Comparison of ENCODE assay signal across 13 mouse cellular contexts in genomic region chr16:84919087-84919486, GRCm38 (mm10).
DNase-seq lines count a peak whose midpoint lies in the region; ATAC-seq lines count a peak whose summit lies in the region.
"Had no signal": no experiment of that assay in that cellular context is flagged by ENCODE, and none has a peak within 500 bp of the region (broad histone marks: within the 10 kb centered on the region; RNA-seq: fewer than 3 reads in every experiment).

No protein-coding gene starts in this region.

- no peaks in the 10 kb centered on the region for H3K9me3 ChIP-seq in kidney, embryonic 14.5 days (ENCODE audit: control insufficient read depth, low read length)
- H3K9me3 ChIP-seq in limb, embryonic 10.5 days (replicated peaks): no peaks in the 10 kb centered on the region
- H3K9me3 ChIP-seq: megakaryocyte, embryonic 14.5 days; neural tube, embryonic 12.5 days had no signal

- no peaks in the 10 kb centered on the region for H3K36me3 ChIP-seq in kidney, embryonic 14.5 days (ENCODE audit: control insufficient read depth, insufficient read depth, low read length)
- H3K36me3 ChIP-seq in limb, embryonic 10.5 days: no peaks in the 10 kb centered on the region
- H3K36me3 ChIP-seq: neural tube, embryonic 12.5 days had no signal

- peaks cover 14% of the 10 kb centered on the region for H3K4me1 ChIP-seq in kidney, embryonic 14.5 days (ENCODE audit: control insufficient read depth, insufficient read depth, low read length)
- H3K4me1 ChIP-seq in limb, embryonic 10.5 days: peaks cover 17% of the 10 kb centered on the region
- H3K4me1 ChIP-seq: megakaryocyte, embryonic 14.5 days; neural tube, embryonic 12.5 days had no signal

- no peak for DNase-seq in kidney, adult 11 months
- DNase-seq in 3T3-L1 (ENCODE audit: low read depth, low spot score): peak; percentile 13
- DNase-seq in embryo, embryonic 10.5 days (ENCODE audit: low spot score): peak; percentile 36
- DNase-seq in limb, embryonic 10.5 days (ENCODE audit: low spot score): no peak
- no peak for DNase-seq in adrenal gland, postnatal 36 days
- DNase-seq in thymus, postnatal 36 days: no peak
- no peak for DNase-seq in right cerebral cortex, postnatal 4 days
- DNase-seq: cerebellum, postnatal 14 days; gastrocnemius, postnatal 36 days; lung, adult 2 months had no signal

- peak; percentile 40; the same call in 1 of the 2 replicates for ATAC-seq in kidney, embryonic 14.5 days (ENCODE audit: low FRiP score, low TSS enrichment)

- H3K27me3 ChIP-seq in kidney, embryonic 14.5 days (ENCODE audit: control insufficient read depth, insufficient read depth, low read length): no peaks in the 10 kb centered on the region
- no peaks in the 10 kb centered on the region for H3K27me3 ChIP-seq in limb, embryonic 10.5 days (ENCODE audit: low read depth, poor library complexity, severe bottlenecking)
- H3K27me3 ChIP-seq: megakaryocyte, embryonic 14.5 days; neural tube, embryonic 12.5 days had no signal

- H3K4me2 ChIP-seq in kidney, embryonic 14.5 days (replicated peaks; ENCODE audit: low read depth, low read length): no peak overlapping the region
- H3K4me2 ChIP-seq: neural tube, embryonic 12.5 days had no signal

- H3K4me3 ChIP-seq in kidney, embryonic 14.5 days (ENCODE audit: low read length): no peak overlapping the region
- no peak overlapping the region for H3K4me3 ChIP-seq in limb, embryonic 10.5 days
- H3K4me3 ChIP-seq: megakaryocyte, embryonic 14.5 days; neural tube, embryonic 12.5 days had no signal

- WGBS in kidney, embryonic 14.5 days: 60% methylated on average over 3 of the region's 3 CpGs
- WGBS in limb, embryonic 10.5 days: 77% methylated on average over 3 of the region's 3 CpGs

- H3K9ac ChIP-seq in kidney, embryonic 14.5 days (ENCODE audit: low read depth, low read length): no peak overlapping the region
- H3K9ac ChIP-seq: neural tube, embryonic 12.5 days had no signal

- peak overlapping the region; percentile 80 for H3K27ac ChIP-seq in kidney, embryonic 14.5 days (ENCODE audit: low read depth, low read length)
- H3K27ac ChIP-seq in limb, embryonic 10.5 days: peak overlapping the region; percentile 69; the same call in 1 of the 2 replicates
- H3K27ac ChIP-seq: neural tube, embryonic 12.5 days had no signal

Comparison
In these comparisons a context has a peak if more than half of its experiments do, and no peak if none do; other contexts are left out.
1. DNase-seq: peak in 3T3-L1 (single experiment) and embryo, embryonic 10.5 days (single experiment); none in kidney, adult 11 months (single experiment), limb, embryonic 10.5 days (single experiment), adrenal gland, postnatal 36 days (0 of 2), thymus, postnatal 36 days (0 of 2) and right cerebral cortex, postnatal 4 days (single experiment).